Comparison of ENCODE assay signal across 9 mouse cellular contexts in the genomic region with DNA sequence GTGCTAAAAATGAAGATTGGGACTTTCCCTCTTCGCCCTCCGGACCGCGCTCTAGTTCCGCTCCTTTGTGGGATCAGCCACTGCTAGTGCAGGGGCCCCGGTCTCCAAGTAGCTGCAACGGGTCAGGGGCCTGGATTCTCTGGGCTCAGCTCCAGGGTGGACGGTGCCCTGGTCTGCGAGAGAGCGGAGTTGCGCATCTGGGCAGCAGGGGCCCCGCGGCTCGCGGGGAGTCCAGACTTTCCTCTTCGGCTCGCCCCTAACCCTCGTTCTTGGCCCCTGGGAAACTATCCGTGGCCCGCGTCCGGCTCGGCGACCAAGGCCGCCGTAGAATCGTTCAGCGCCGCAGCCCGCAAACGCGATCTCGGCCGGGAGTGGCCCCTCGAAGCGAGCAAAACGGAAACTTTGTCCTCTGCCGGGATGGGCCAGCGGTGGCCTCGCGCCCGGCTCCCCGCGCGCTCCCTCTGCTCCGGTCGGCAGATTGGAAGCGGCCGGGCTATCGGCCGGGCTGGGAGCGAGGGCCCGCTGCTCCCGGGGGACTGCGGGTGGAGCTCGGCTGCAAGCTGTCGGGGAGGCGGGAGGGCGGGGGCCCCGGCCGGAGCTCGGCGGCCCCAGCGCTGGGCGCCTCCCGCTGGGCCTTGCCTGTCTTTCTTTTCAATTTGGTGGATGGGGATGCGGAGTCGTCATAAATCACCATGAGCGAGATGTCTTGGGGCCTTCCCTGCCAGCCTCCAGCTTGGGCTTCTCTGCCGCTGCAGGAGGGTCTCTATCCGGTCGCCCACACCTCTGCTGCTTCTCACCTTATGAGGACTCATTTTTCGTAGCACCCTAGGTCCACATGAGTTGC. TPM values are rescaled to one million over a fixed set of nuclear protein-coding genes. Genes with fewer than 3 reads are reported as not detected.
A peak's percentile ranks its signal among the peaks of the same experiment; 100 is the strongest.
DNase-seq lines count a peak whose midpoint lies in the region; ATAC-seq and TF ChIP-seq lines count a peak whose summit lies in the region.
"Had no signal": no experiment of that assay in that cellular context is flagged by ENCODE, and none has a peak within 500 bp of the region (broad histone marks: within the 10 kb centered on the region; RNA-seq: fewer than 3 reads in every experiment).

No protein-coding gene starts in this region.

- no peak overlapping the region for H3K27ac ChIP-seq in ES-E14 (ENCODE audit: insufficient read depth, low read depth, low read length, poor library complexity, severe bottlenecking)
- no peak overlapping the region for H3K27ac ChIP-seq in limb, embryonic 15.5 days

- peak overlapping the region; percentile 22; the same call in 1 of the 2 replicates for H3K4me2 ChIP-seq in limb, embryonic 15.5 days

- no peaks in the 10 kb centered on the region for H3K9me3 ChIP-seq in ES-E14 (ENCODE audit: control insufficient read depth, insufficient read depth, low read depth, low read length)
- H3K9me3 ChIP-seq in limb, embryonic 15.5 days: no peaks in the 10 kb centered on the region

- peak overlapping the region; percentile 30 to 49; a peak in 3 of 4 replicates for H3K4me3 ChIP-seq in ES-E14 (ENCODE audit: insufficient read depth in 1 of 2, low read depth in 1 of 2, low read length in 2 of 2, poor library complexity in 1 of 2, severe bottlenecking in 1 of 2)
- peak overlapping the region; percentile 14 for H3K4me3 ChIP-seq in limb, embryonic 15.5 days

- under 1% methylated on average over 72 of the region's 73 CpGs for WGBS in limb, embryonic 15.5 days

- H3K9ac ChIP-seq in ES-E14 (ENCODE audit: insufficient read depth, low read depth, low read length, poor library complexity, severe bottlenecking): 0 out of 2 replicates have a peak overlapping the region, but pooled peaks have one; percentile 3
- no peak overlapping the region for H3K9ac ChIP-seq in limb, embryonic 15.5 days

- peaks cover 98% of the 10 kb centered on the region for H3K27me3 ChIP-seq in limb, embryonic 15.5 days

- DNase-seq in cerebellum, adult 11-12 months: no peak
- DNase-seq in ES-E14 (ENCODE audit: low read depth, low spot score): no peak
- DNase-seq in forelimb bud, embryonic 11.5 days (ENCODE audit: low read depth, low spot score): peak; percentile 7
- no peak for DNase-seq in thymus, postnatal 4 days
- no peak for DNase-seq in adrenal gland, postnatal 36 days

- ATAC-seq in cerebellum, adult (ENCODE audit: insufficient number of reproducible peaks, low FRiP score, low TSS enrichment): 0 out of 2 replicates have a peak, but pooled peaks have one; percentile 10
- ATAC-seq in limb, embryonic 15.5 days (ENCODE audit: insufficient number of reproducible peaks, low FRiP score, low TSS enrichment, low read depth): no peak
- ATAC-seq in erythroid progenitor cell, adult 5-6 weeks (replicated peaks; ENCODE audit: low FRiP score, poor library complexity, severe bottlenecking): no peak

- in situ Hi-C loops in ES-E14 (cut with MboI; ENCODE audit: low sequenced_read_pairs in 2 of 2, unreplicated experiment in 2 of 2): loop anchor here in 1 of 2 experiments (25.0 kb wide), 1 partner anchor 320 kb away; no protein-coding TSS in a partner anchor

- peaks cover 0 to 7% of the 10 kb centered on the region in 2 experiments; a peak in 1 of 4 replicates for H3K4me1 ChIP-seq in ES-E14 (ENCODE audit: control insufficient read depth in 2 of 2, insufficient read depth in 2 of 2, low read length in 2 of 2, poor library complexity in 1 of 2)
- peaks cover 11% of the 10 kb centered on the region for H3K4me1 ChIP-seq in limb, embryonic 15.5 days

- no peaks in the 10 kb centered on the region for H3K36me3 ChIP-seq in ES-E14 (ENCODE audit: control insufficient read depth, insufficient read depth, low read length, poor library complexity, severe bottlenecking)
- H3K36me3 ChIP-seq in limb, embryonic 15.5 days: no peaks in the 10 kb centered on the region

TF ChIP-seq in ES-E14, 5 proteins besides CTCF, POLR2A, EP300 and RAD21:
- TF ChIP-seq MAFK (IDR thresholded peaks at IDR 0.05; ENCODE audit: insufficient read depth, low read depth, low read length) (no peak), HCFC1 (IDR thresholded peaks at IDR 0.05; ENCODE audit: borderline replicate concordance, insufficient read depth, low read length) (no peak), ZNF384 (IDR thresholded peaks at IDR 0.05; ENCODE audit: low read depth, low read length) (no peak)
TF ChIP-seq in ES-E14: peak in this region for 0.

RNA-seq across cellular contexts. Expression of gene Barhl1, which starts 1.3 kb away (rescaled TPM):
- 0.18 and 0.26 TPM in 2 replicates for total RNA-seq in ES-E14 (2012; rRNA removed)
- polyA plus RNA-seq in limb, embryonic 15.5 days (2015; fragmentation: Nextera tagmentation; extraction: Ambion mirVana): 0.08 TPM in 1 of 2 replicates, not detected in the other
- total RNA-seq in adrenal gland, postnatal 36 days (2021): not detected
- total RNA-seq in erythroid progenitor cell, adult 5-6 weeks (2015; ENCODE audit: low replicate concordance): not detected in 2 replicates
- not detected in 2 replicates for total RNA-seq in erythroid progenitor cell, adult 5-6 weeks (2017; ENCODE audit: low replicate concordance)
- total RNA-seq: common myeloid progenitor, adult 5-6 weeks had no signal
